Mouse (Mus musculus) layer of hippocampus, adult 2 months (tissue): Measurements from ENCODE around the gene Oprm1. TPM values are rescaled to one million over a fixed set of nuclear protein-coding genes. Genes with fewer than 3 reads are reported as not detected.
"Not testable (repeated sequence)": the region's sequence is repeated elsewhere in the genome, so short reads cannot be mapped to it uniquely, and the experiment has no call there.

Experiments used
- DNase-seq, 2 experiments: peaks; one replicate each; pipeline ENCODE4 v3.0.0; 2022; ENCODE audit warnings: low spot score in 2 of 2
- H3K27ac ChIP-seq: fragments of 200-600 bp; 2 replicates; pipeline ENCODE4 v1.8.1; 2022
- H3K4me3 ChIP-seq: fragments of 200-600 bp; 2 replicates; pipeline ENCODE4 v1.8.1; 2022; ENCODE audit warnings: mild to moderate bottlenecking
- CTCF ChIP-seq: fragments of 200-600 bp; conservative IDR thresholded peaks from 2 replicates; pipeline ENCODE4 v1.8.1; 2022; ENCODE audit warnings: antibody characterized with exemption, mild to moderate bottlenecking, moderate library complexity
- total RNA-seq, 2 experiments: library from RNA; stranded (reverse); gene quantifications; 2 replicates each; pipeline ENCODE4 v1.2.3; 2021

Oprm1 gene
- total RNA-seq, 2 experiments from 2014 or later: 5.4 to 5.9 TPM

DNA sequence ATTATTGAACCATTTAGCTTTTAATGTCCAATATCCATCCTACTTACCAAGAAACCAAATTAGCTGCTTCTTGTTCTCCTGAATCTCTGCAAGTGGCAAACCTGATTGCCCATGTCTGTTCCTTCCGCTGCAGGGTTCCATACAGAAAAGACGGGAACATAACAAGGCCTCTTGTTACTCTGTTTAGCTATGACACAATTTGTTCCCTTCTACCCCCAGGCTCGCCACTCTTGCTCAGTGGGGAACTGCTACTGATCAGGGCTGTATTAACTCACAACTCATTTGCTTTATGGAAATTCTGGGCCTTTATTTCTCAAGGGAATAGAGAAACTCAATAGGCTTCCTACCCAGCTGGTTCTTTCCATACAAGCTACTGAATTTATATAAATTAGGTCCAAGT is 97.5 kb downstream of the Oprm1 start:
- no peak for DNase-seq
- Histone ChIP-seq H3K4me3 (no peak overlapping the region), H3K27ac (no peak overlapping the region)
- TF ChIP-seq CTCF: no peak

DNA sequence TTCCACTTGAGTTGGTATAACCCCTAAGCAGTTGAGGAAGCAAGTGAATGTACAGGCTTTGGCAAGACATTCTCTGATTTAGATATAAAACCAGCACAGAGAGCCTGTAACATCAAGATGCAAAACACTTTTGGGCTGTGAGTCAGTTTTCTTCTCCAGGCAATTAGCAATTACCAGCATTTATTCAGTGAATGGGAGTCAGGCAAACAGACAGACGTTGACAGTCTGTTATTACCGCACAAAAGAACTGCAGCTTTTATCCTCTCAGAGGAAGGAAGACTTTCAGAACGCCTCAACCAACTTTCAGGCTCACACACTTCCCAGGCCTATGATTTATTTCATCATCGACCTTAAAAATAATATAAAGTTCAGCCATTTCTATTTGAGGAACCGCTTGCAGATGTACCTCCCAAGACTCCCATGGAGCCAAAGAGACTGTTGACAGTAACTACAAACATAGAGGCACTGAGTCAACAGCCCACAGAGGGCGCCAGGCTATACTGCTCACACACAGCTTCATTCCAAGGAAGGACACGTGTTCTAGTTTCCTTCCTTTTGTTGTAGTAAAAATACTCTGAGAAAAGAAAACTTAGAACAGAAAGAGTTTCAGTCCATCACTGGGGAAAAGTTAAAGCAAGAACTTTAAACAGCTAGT is 113.2 kb downstream of the Oprm1 start:
- Histone ChIP-seq H3K4me3 (no peak overlapping the region), H3K27ac (no peak overlapping the region)
- peak; percentile 21; the same call in 1 of the 2 replicates for TF ChIP-seq CTCF
- peak in 1 of 2 experiments; percentile 61 for DNase-seq

DNA sequence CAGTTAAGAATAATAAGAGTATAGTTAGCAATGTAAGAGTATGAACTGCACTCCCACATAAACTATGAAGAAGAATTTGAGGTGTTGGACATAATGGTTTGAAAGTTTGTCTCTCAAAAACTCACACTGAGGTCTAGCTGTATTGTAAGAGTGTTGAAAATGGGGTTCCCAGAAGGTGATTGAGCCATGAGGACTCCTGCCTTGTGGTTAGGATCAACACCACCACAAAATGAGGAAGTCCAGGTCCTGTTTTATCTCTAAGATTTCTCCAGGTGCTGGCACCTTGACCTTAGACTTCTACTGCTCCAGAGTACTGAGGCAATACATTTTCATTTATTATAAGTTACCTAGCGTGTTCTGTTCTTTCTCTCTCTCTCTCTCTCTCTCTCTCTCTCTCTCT is 115.6 kb downstream of the Oprm1 start:
- Histone ChIP-seq H3K4me3 (no peak overlapping the region), H3K27ac (no peak overlapping the region)
- no peak for TF ChIP-seq CTCF
- DNase-seq: no peak

DNA sequence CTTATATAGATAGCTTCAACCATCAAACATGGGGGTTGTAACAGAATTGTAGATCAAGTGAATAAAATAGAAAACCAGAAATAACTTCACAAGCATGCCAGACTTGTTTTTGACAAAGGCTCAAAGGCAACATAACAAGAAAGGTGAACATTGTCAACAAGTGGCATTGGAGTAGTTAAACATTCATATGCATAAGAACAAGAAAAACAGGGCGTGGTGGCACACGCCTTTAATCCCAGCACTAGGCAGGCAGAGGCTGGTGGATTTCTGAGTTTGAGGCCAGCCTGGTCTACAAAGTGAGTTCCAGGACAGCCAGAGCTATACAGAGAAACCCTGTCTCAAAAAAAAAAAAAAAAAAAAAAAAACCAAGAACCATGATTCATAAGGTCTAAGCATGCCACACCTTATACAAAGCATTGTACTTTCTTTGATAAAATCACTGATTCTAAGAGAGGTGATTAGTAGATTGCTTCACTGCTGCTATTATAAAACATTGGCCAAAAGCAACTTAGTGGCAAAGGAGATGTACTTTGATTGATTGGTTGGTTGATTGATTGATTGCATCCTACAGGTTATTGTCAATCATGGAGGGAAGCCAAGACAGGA is 120.1 kb downstream of the Oprm1 start:
- no peak overlapping the region for H3K27ac ChIP-seq
- no peak for DNase-seq
- no peak overlapping the region for H3K4me3 ChIP-seq
- TF ChIP-seq CTCF: no peak

DNA sequence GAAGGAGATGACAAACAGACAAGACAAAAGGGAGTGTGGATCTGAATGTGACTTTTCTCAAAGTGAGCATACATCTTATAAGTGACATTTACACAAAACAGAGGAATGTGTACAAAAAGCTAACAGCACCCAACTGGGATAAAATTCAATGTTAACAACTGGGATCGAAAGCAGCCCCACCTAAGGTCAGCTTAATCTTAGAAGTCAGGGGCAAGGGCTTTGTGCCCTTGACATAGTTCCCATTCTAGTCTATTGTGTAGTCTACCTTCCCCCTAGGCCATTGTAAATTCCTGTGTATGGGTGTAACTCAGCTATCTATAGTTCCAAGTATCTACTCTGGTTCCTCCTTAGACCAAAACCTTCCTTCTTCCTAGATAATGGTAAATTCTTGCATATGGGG is 123.7 kb downstream of the Oprm1 start:
- not testable (repeated sequence) for DNase-seq, H3K27ac ChIP-seq, H3K4me3 ChIP-seq

DNA sequence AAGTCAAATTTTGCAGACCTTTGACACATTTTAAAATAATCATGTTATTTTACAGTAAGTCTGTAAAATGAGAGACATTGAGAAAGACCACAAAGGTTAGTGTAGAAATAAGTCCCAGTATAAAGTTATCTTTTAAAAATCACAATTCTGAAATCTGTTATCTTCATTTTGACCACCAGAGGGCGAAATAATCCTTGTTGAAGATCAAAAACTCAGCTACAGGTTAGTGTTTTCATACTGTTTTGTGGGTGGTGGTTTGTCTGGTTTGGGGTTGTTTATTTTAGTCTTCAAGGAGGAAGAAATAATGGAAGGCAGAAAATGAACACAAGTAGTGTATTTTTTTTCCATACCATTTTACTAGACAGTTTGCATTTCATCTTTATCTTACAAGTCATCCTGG is 127.2 kb downstream of the Oprm1 start:
- H3K27ac ChIP-seq: no peak overlapping the region
- peak; percentile 87 for TF ChIP-seq CTCF
- H3K4me3 ChIP-seq: no peak overlapping the region
- peak in 1 of 2 experiments; percentile 18 for DNase-seq

DNA sequence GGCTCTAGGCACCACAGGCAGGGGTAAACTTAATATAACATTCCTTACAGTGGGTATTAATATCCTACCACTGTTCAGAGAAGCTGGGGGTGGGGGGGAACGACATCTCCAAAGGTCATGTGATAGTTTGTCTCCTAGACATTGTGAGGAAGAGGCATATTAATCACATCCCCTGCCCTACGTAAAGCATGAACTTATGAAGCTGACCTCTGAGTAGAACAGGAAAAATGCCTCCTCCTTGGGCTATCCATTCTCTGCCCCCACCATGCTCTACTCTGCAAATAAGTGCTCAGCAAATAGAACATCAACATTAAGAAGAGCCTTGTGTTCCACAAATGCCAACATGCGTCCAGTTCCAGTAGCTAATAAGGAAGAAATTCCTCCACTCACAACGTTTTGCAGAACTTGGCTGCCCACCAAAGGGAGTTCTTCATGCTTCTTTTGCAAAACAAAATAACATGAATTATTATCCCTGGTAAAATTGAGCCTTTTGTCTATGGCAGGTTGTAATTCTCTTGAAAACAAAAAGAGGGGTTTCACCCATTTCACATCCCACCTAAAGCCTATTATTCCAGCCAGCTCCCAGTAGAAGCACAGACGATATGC is 131.4 kb downstream of the Oprm1 start:
- Histone ChIP-seq H3K27ac (no peak overlapping the region), H3K4me3 (no peak overlapping the region)
- TF ChIP-seq CTCF: no peak
- no peak for DNase-seq

DNA sequence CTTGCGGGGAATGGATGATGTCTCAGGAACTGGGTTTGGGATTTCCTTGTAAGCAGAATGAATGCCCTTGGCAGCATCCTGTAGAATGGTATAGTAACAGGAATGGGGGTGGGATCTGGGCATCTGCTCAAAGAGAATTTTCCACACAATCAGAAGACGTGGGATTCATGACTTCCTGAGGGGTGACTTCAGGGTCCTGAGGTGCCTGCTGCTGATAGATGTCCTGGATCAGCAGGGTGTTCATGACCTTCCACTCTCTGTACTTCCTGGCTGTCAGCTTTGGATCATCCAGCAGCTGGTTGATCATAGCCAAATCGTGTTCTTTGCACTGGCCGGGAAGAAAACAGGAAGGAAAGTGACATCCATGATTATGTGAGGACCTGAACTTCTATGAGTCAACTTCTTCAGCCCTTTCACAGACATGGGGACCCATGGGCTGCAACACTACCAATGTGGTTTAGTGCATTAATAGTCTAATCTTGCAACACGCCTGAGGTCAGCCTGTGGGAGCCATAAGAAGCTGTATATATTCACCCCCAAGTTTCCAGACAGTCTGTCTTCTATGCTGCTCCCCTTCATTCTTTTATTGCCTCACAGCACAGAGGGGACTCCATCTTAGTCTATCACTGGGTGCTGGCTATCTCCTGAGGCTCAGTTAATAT is 132.2 kb downstream of the Oprm1 start:
- H3K4me3 ChIP-seq: no peak overlapping the region
- DNase-seq: no peak
- no peak for TF ChIP-seq CTCF
- no peak overlapping the region for H3K27ac ChIP-seq

DNA sequence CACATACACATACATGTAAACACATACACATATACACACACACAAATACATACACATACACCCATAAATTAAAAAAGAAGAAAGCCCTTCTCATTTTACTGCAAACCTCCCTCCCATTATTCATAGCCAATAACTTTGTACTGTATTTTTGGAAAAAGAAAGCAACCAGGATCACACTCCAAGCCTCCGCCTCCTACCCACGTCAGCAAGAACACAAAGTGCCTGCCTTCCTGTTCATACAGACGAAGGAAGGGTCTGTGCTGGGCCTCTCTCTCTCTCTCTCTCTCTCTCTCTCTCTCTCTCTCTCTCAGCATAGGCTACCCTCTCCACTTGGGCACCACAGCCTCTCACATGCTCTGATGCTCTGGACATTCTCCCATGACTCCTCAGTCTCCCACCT is 137.5 kb downstream of the Oprm1 start:
- Histone ChIP-seq H3K4me3 (no peak overlapping the region), H3K27ac (no peak overlapping the region)
- peak in 1 of 2 experiments; percentile 22 for DNase-seq
- TF ChIP-seq CTCF: no peak

DNA sequence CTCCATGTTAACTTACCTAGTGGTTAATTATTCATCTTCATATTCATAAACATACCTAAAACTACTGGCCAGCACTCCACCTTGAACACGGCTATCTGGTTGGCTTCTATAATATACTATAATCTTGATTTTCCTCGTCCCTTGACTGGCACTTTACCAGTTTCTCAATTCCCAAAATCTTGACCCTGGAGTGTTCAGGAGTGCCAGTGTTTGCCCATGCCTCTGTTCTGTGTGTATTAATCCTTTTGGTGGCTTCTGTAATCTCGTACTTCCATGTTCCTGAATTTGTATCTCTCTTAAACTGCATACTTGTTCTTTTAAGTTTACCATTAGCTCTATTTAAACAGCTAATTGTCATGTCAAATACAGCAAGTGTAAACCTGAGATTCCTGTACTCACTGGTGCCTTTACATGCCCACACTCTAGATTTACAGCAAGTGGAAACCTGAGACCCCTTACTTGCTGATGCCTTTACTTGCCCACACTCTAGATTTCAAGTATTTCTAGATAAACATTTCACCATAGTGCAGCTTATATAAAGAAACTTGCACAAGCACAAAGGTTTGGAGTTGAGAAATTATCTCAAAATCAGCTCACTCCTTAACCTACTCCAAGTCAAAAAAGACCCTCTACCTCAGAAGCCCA is 138.5 kb downstream of the Oprm1 start:
- no peak for DNase-seq
- H3K27ac ChIP-seq: no peak overlapping the region
- no peak for TF ChIP-seq CTCF
- no peak overlapping the region for H3K4me3 ChIP-seq

DNA sequence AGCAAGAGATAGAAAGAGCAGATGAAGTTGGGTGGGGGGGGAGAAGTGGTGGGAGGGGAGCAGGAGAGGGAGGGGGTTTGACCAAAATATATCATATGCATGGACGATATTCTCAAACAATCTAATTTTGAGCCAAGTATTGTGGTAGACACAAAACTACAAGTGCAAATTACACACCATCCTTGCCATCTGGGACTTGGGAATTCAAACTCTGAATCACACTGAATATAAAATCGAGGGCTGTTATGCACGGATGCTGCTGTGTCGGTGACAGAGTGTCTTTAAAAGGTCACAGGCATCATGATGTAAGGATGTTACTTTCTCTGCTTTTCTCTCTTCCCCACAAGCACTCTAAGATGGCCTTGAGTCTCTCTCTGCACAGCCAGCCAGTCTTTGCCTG is 141.8 kb downstream of the Oprm1 start:
- TF ChIP-seq CTCF: no peak
- no peak overlapping the region for H3K27ac ChIP-seq
- DNase-seq: peak in 1 of 2 experiments; percentile 10
- no peak overlapping the region for H3K4me3 ChIP-seq

DNA sequence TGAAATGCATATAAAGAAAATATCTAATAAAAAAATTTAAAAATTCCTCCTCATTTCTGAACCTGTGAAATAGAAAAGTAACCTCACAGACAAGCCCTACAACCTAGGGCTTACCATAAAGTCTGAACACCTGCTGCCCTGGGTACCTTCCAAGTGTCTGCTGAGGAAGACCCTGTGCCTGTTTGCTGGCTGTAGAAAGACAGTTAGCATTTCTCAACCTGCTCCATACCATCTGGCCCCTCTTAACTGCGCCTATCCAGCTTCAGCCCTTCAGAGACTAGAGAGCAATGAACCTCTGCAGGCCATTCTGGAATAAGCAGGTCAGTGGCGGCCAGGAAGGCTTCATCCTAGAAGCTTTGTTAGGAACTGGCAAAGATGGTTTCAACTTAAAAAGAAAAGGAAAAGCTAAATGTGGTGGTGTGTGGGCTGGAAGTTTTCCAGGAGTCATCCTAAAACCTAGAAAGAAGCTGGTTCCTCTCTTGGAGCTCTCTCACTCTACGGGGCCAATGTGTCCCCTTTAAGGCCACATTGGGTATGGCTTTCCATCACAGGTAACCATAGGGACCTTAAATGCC is 143.6 kb downstream of the Oprm1 start:
- no peak overlapping the region for H3K4me3 ChIP-seq
- TF ChIP-seq CTCF: no peak
- no peak for DNase-seq
- H3K27ac ChIP-seq: no peak overlapping the region

DNA sequence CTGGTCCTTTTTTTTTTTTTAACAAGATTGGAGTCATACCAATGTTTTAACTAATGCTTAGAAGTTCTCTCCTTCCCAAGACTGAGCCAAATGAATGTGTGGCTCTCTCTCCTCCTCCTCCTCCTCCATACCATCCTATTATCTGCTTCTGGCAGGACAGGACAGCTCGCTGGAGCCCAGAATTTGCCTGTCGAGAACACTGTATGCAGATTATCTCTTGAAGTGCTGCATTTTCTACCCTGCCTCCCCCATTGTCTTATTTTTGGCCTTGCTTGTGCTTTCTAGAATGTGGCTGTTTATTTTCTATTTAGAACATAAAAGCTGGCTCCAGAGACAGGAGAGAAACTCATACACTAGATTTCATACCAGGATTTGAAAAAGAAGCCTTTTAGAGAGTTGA is 151.5 kb downstream of the Oprm1 start:
- peak in 1 of 2 experiments; percentile 19 for DNase-seq
- no peak overlapping the region for H3K4me3 ChIP-seq
- H3K27ac ChIP-seq: 0 out of 2 replicates have a peak overlapping the region, but pooled peaks have one; percentile 1
- no peak for TF ChIP-seq CTCF
